Mouse (Mus musculus) megakaryocyte, embryonic 14.5 days (primary cell): ENCODE data around the gene Lama2. TPM values are rescaled to one million over a fixed set of nuclear protein-coding genes. Genes with fewer than 3 reads are reported as not detected.

Experiments used
- H3K27me3 ChIP-seq: replicated peaks from 2 replicates; pipeline ENCODE3; 2012; ENCODE audit warnings: inconsistent platforms
- H3K36me3 ChIP-seq: replicated peaks from 2 replicates; pipeline ENCODE3; 2012; ENCODE audit warnings: low read length, inconsistent platforms, mixed read lengths
- H3K4me1 ChIP-seq: 2 replicates; pipeline ENCODE4 v1.6.1; 2012; ENCODE audit warnings: inconsistent platforms
- H3K4me3 ChIP-seq: replicated peaks from 2 replicates; pipeline ENCODE3; 2012; ENCODE audit warnings: moderate library complexity, mild to moderate bottlenecking, inconsistent platforms
- H3K9me3 ChIP-seq: 2 replicates; pipeline ENCODE4 v1.6.1; 2012; ENCODE audit warnings: inconsistent platforms
- FLI1 ChIP-seq: IDR thresholded peaks from 2 replicates; pipeline ENCODE4 v1.6.1; 2012; ENCODE audit warnings: low read length, inconsistent platforms, mixed read lengths
- GATA1 ChIP-seq: IDR thresholded peaks from 3 replicates; pipeline ENCODE4 v1.6.1; 2012; ENCODE audit warnings: mixed read lengths, low read length, inconsistent platforms, borderline replicate concordance
- polyA plus RNA-seq: library from polyadenylated mRNA; stranded (reverse); fragments of >175 nt; gene quantifications from 2 replicates; pipeline ENCODE4 v1.2.3, GENCODE M21; 2012; ENCODE audit warnings: low replicate concordance; ENCODE audit not compliant: insufficient read depth

Gene Lama2
- polyA plus RNA-seq, 1 experiment = not detected

- Histone ChIP-seq H3K9me3 (no peaks in the 10 kb centered on the region), H3K4me1 (no peaks in the 10 kb centered on the region), H3K27me3 (no peaks in the 10 kb centered on the region), H3K36me3 (no peaks in the 10 kb centered on the region), H3K4me3 (no peak overlapping the region)
- TF ChIP-seq GATA1 (no peak), FLI1 (no peak)
Measured at GRCm38 (mm10) chr10:27265812-27266211, 353.7 kb downstream of the Lama2 start.

- no peak overlapping the region for H3K4me3 ChIP-seq
- H3K27me3 ChIP-seq = no peaks in the 10 kb centered on the region
- no peaks in the 10 kb centered on the region for H3K4me1 ChIP-seq
- no peaks in the 10 kb centered on the region for H3K9me3 ChIP-seq
- no peaks in the 10 kb centered on the region for H3K36me3 ChIP-seq
- TF ChIP-seq FLI1 (no peak), GATA1 (no peak)
Measured at GRCm38 (mm10) chr10:27264713-27265112, 354.8 kb downstream of the Lama2 start.

- Histone ChIP-seq H3K36me3 (no peaks in the 10 kb centered on the region), H3K9me3 (no peaks in the 10 kb centered on the region), H3K4me1 (no peaks in the 10 kb centered on the region), H3K27me3 (no peaks in the 10 kb centered on the region), H3K4me3 (no peak overlapping the region)
- no peak for TF ChIP-seq FLI1
- no peak for TF ChIP-seq GATA1
Measured at GRCm38 (mm10) chr10:27249741-27250140, 369.8 kb downstream of the Lama2 start.

- Histone ChIP-seq H3K4me1 (no peaks in the 10 kb centered on the region), H3K4me3 (no peak overlapping the region), H3K36me3 (no peaks in the 10 kb centered on the region), H3K27me3 (no peaks in the 10 kb centered on the region), H3K9me3 (no peaks in the 10 kb centered on the region)
- TF ChIP-seq FLI1 (no peak), GATA1 (no peak)
Measured at GRCm38 (mm10) chr10:27234755-27235154, 384.8 kb downstream of the Lama2 start.

- no peak for TF ChIP-seq GATA1
- Histone ChIP-seq H3K9me3 (no peaks in the 10 kb centered on the region), H3K36me3 (no peaks in the 10 kb centered on the region), H3K4me1 (no peaks in the 10 kb centered on the region), H3K27me3 (no peaks in the 10 kb centered on the region), H3K4me3 (no peak overlapping the region)
Measured at GRCm38 (mm10) chr10:27233577-27233976, 386.0 kb downstream of the Lama2 start.

- Histone ChIP-seq H3K4me1 (no peaks in the 10 kb centered on the region), H3K4me3 (no peak overlapping the region), H3K27me3 (no peaks in the 10 kb centered on the region), H3K36me3 (no peaks in the 10 kb centered on the region), H3K9me3 (no peaks in the 10 kb centered on the region)
- TF ChIP-seq FLI1 = no peak
- TF ChIP-seq GATA1 = no peak
Measured at GRCm38 (mm10) chr10:27223815-27224375, 395.7 kb downstream of the Lama2 start.

GRCm38 (mm10) chr10:27222639-27223315 lies 396.8 kb downstream of the Lama2 start:
- Histone ChIP-seq H3K36me3 (no peaks in the 10 kb centered on the region), H3K4me1 (no peaks in the 10 kb centered on the region), H3K9me3 (no peaks in the 10 kb centered on the region), H3K4me3 (no peak overlapping the region), H3K27me3 (no peaks in the 10 kb centered on the region)
- TF ChIP-seq FLI1 = no peak
- TF ChIP-seq GATA1 = no peak

- Histone ChIP-seq H3K9me3 (no peaks in the 10 kb centered on the region), H3K27me3 (no peaks in the 10 kb centered on the region), H3K4me1 (no peaks in the 10 kb centered on the region), H3K36me3 (no peaks in the 10 kb centered on the region), H3K4me3 (no peak overlapping the region)
- TF ChIP-seq FLI1 (no peak), GATA1 (no peak)
Measured at GRCm38 (mm10) chr10:27219698-27220097, 399.9 kb downstream of the Lama2 start.

GRCm38 (mm10) chr10:27207320-27207719 lies 412.2 kb downstream of the Lama2 start:
- TF ChIP-seq FLI1 (no peak), GATA1 (no peak)

GRCm38 (mm10) chr10:27198443-27198842 lies 421.1 kb downstream of the Lama2 start:
- H3K36me3 ChIP-seq = no peaks in the 10 kb centered on the region
- TF ChIP-seq GATA1 (no peak), FLI1 (no peak)
- no peak overlapping the region for H3K4me3 ChIP-seq
- no peaks in the 10 kb centered on the region for H3K4me1 ChIP-seq
- no peaks in the 10 kb centered on the region for H3K9me3 ChIP-seq
- no peaks in the 10 kb centered on the region for H3K27me3 ChIP-seq

More at GRCm38 (mm10) chr10:27207320-27207719, 412.2 kb downstream of the Lama2 start:
- Histone ChIP-seq H3K27me3 (no peaks in the 10 kb centered on the region), H3K9me3 (peaks cover 4% of the 10 kb centered on the region; the same call in 1 of the 2 replicates), H3K36me3 (no peaks in the 10 kb centered on the region), H3K4me1 (no peaks in the 10 kb centered on the region), H3K4me3 (no peak overlapping the region)
